10 mouse cellular contexts compared by ENCODE assay signal in genomic region chr9:56151745-56152481, GRCm38 (mm10). TPM values are rescaled to one million over a fixed set of nuclear protein-coding genes. Genes with fewer than 3 reads are reported as not detected.
DNase-seq lines count a peak whose midpoint lies in the region; ATAC-seq lines count a peak whose summit lies in the region.
"Had no signal": no experiment of that assay in that cellular context is flagged by ENCODE, and none has a peak within 500 bp of the region (broad histone marks: within the 10 kb centered on the region; RNA-seq: fewer than 3 reads in every experiment).

No protein-coding gene starts in this region.

- no peak overlapping the region for H3K9ac ChIP-seq in forebrain, embryonic 12.5 days
- no peak overlapping the region for H3K9ac ChIP-seq in forebrain, embryonic 11.5 days (ENCODE audit: low read length)
- H3K9ac ChIP-seq in kidney, embryonic 15.5 days: no peak overlapping the region
- H3K9ac ChIP-seq in neural tube, embryonic 15.5 days (replicated peaks): no peak overlapping the region
- H3K9ac ChIP-seq in liver, embryonic 12.5 days: no peak overlapping the region

- H3K4me3 ChIP-seq in forebrain, embryonic 12.5 days (replicated peaks): no peak overlapping the region
- H3K4me3 ChIP-seq in forebrain, embryonic 11.5 days (ENCODE audit: low read depth, low read length): no peak overlapping the region
- no peak overlapping the region for H3K4me3 ChIP-seq in kidney, embryonic 15.5 days (replicated peaks)
- H3K4me3 ChIP-seq in neural tube, embryonic 15.5 days (replicated peaks): no peak overlapping the region
- H3K4me3 ChIP-seq in liver, embryonic 12.5 days: no peak overlapping the region
- H3K4me3 ChIP-seq: megakaryocyte, embryonic 14.5 days had no signal

- H3K4me1 ChIP-seq in forebrain, embryonic 12.5 days: peaks cover 13% of the 10 kb centered on the region
- no peaks in the 10 kb centered on the region; the same call in 1 of the 2 replicates for H3K4me1 ChIP-seq in forebrain, embryonic 11.5 days (replicated peaks; ENCODE audit: control insufficient read depth, insufficient read depth, low read length)
- peaks cover 30% of the 10 kb centered on the region for H3K4me1 ChIP-seq in kidney, embryonic 15.5 days
- H3K4me1 ChIP-seq in neural tube, embryonic 15.5 days: peaks cover 26% of the 10 kb centered on the region
- H3K4me1 ChIP-seq in liver, embryonic 12.5 days: peaks cover 20% of the 10 kb centered on the region

- H3K4me2 ChIP-seq in forebrain, embryonic 12.5 days: no peak overlapping the region
- H3K4me2 ChIP-seq in forebrain, embryonic 11.5 days (ENCODE audit: low read depth, low read length, severe bottlenecking): no peak overlapping the region
- H3K4me2 ChIP-seq in kidney, embryonic 15.5 days: no peak overlapping the region
- no peak overlapping the region for H3K4me2 ChIP-seq in neural tube, embryonic 15.5 days
- no peak overlapping the region for H3K4me2 ChIP-seq in liver, embryonic 12.5 days

- 0 out of 2 replicates have a peak overlapping the region, but pooled peaks have one; percentile 36 for H3K27ac ChIP-seq in forebrain, embryonic 12.5 days
- H3K27ac ChIP-seq in forebrain, embryonic 11.5 days (ENCODE audit: low read depth, low read length): no peak overlapping the region
- peak overlapping the region; percentile 60 for H3K27ac ChIP-seq in kidney, embryonic 15.5 days
- H3K27ac ChIP-seq in neural tube, embryonic 15.5 days (replicated peaks): peak overlapping the region; percentile 4; the same call in 1 of the 2 replicates
- H3K27ac ChIP-seq in liver, embryonic 12.5 days: no peak overlapping the region

- no peaks in the 10 kb centered on the region for H3K9me3 ChIP-seq in forebrain, embryonic 12.5 days
- no peaks in the 10 kb centered on the region for H3K9me3 ChIP-seq in forebrain, embryonic 11.5 days (ENCODE audit: control insufficient read depth, low read length)
- H3K9me3 ChIP-seq in kidney, embryonic 15.5 days (replicated peaks): no peaks in the 10 kb centered on the region
- no peaks in the 10 kb centered on the region for H3K9me3 ChIP-seq in neural tube, embryonic 15.5 days (replicated peaks)
- H3K9me3 ChIP-seq in liver, embryonic 12.5 days (replicated peaks): no peaks in the 10 kb centered on the region
- H3K9me3 ChIP-seq: G1E had no signal

- no peak for DNase-seq in forebrain, embryonic 11.5 days (ENCODE audit: low spot score)
- peak; percentile 53 to 79 for DNase-seq in heart, adult 18-20 months
- DNase-seq in embryo, embryonic 9.5 days (ENCODE audit: extremely low spot score): no peak

- no peaks in the 10 kb centered on the region for H3K27me3 ChIP-seq in forebrain, embryonic 12.5 days
- no peaks in the 10 kb centered on the region for H3K27me3 ChIP-seq in forebrain, embryonic 11.5 days (ENCODE audit: control insufficient read depth, insufficient read depth, low read length)
- H3K27me3 ChIP-seq in kidney, embryonic 15.5 days: no peaks in the 10 kb centered on the region
- no peaks in the 10 kb centered on the region for H3K27me3 ChIP-seq in neural tube, embryonic 15.5 days (replicated peaks)
- H3K27me3 ChIP-seq in liver, embryonic 12.5 days (replicated peaks): no peaks in the 10 kb centered on the region
- H3K27me3 ChIP-seq: megakaryocyte, embryonic 14.5 days had no signal

- 56% methylated on average over 7 of the region's 7 CpGs for WGBS in forebrain, embryonic 12.5 days
- 67% methylated on average over 7 of the region's 7 CpGs for WGBS in forebrain, embryonic 11.5 days
- 43% methylated on average over 7 of the region's 7 CpGs for WGBS in kidney, embryonic 15.5 days
- WGBS in neural tube, embryonic 15.5 days: 26% methylated on average over 7 of the region's 7 CpGs
- WGBS in liver, embryonic 12.5 days (ENCODE audit: insufficient replicate concordance): 69% methylated on average over 7 of the region's 7 CpGs

- H3K36me3 ChIP-seq in forebrain, embryonic 12.5 days (replicated peaks): peaks cover 12% of the 10 kb centered on the region
- no peaks in the 10 kb centered on the region; the same call in 1 of the 2 replicates for H3K36me3 ChIP-seq in forebrain, embryonic 11.5 days (ENCODE audit: control insufficient read depth, insufficient read depth, low read length)
- H3K36me3 ChIP-seq in kidney, embryonic 15.5 days: peaks cover 18% of the 10 kb centered on the region
- peaks cover under 1% of the 10 kb centered on the region; the same call in 1 of the 2 replicates for H3K36me3 ChIP-seq in neural tube, embryonic 15.5 days
- peaks cover 11% of the 10 kb centered on the region for H3K36me3 ChIP-seq in liver, embryonic 12.5 days
- H3K36me3 ChIP-seq: G1E had no signal

- ATAC-seq in forebrain, embryonic 12.5 days (ENCODE audit: low FRiP score): no peak
- ATAC-seq in forebrain, embryonic 11.5 days (replicated peaks; ENCODE audit: low FRiP score): no peak
- ATAC-seq in CD4-positive, CD25-positive, alpha-beta regulatory T cell, adult 4 months: peak; percentile 46
- ATAC-seq in kidney, embryonic 15.5 days (replicated peaks; ENCODE audit: low FRiP score): 0 out of 2 replicates have a peak, but pooled peaks have one; percentile 67
- peak; percentile 55; the same call in 1 of the 2 replicates for ATAC-seq in neural tube, embryonic 15.5 days (ENCODE audit: low FRiP score)
- ATAC-seq in liver, embryonic 12.5 days: no peak

RNA-seq across cellular contexts. Expression of gene Tspan3, which starts 13.4 kb away (rescaled TPM):
- polyA plus RNA-seq in forebrain, embryonic 12.5 days (2016; fragmentation: Nextera tagmentation; extraction: Ambion mirVana): 472 and 483 TPM in 2 replicates
- 519 and 560 TPM in 2 replicates for polyA plus RNA-seq in forebrain, embryonic 11.5 days (2014; fragmentation: Nextera tagmentation; extraction: Ambion mirVana)
- 10 to 100 TPM; 49.3 to 51.4 TPM for polyA plus RNA-seq in CD4-positive, CD25-positive, alpha-beta regulatory T cell, adult 4 months (2017; shearing (Covaris generic))
- 100 to 1,000 TPM; 201 to 206 TPM for total RNA-seq in heart, adult 18-20 months (2021)
- polyA plus RNA-seq in kidney, embryonic 15.5 days (2015; fragmentation: Nextera tagmentation; extraction: Ambion mirVana): 480 and 483 TPM in 2 replicates
- polyA plus RNA-seq in neural tube, embryonic 15.5 days (2015; fragmentation: Nextera tagmentation; extraction: Ambion mirVana): 578 and 595 TPM in 2 replicates
- 70.5 and 70.6 TPM in 2 replicates for polyA plus RNA-seq in liver, embryonic 12.5 days (2016; fragmentation: Nextera tagmentation; extraction: Ambion mirVana)
- polyA plus RNA-seq: G1E had no signal

Comparison
In these comparisons a context has a peak if more than half of its experiments do, and no peak if none do; other contexts are left out.
1. H3K27ac ChIP-seq: peak in forebrain, embryonic 12.5 days (single experiment), kidney, embryonic 15.5 days (single experiment) and neural tube, embryonic 15.5 days (single experiment); none in forebrain, embryonic 11.5 days (single experiment) and liver, embryonic 12.5 days (single experiment).
2. ATAC-seq: peak in CD4-positive, CD25-positive, alpha-beta regulatory T cell, adult 4 months (single experiment), kidney, embryonic 15.5 days (single experiment) and neural tube, embryonic 15.5 days (single experiment); none in forebrain, embryonic 12.5 days (single experiment), forebrain, embryonic 11.5 days (single experiment) and liver, embryonic 12.5 days (single experiment).
3. DNase-seq: peak in heart, adult 18-20 months (2 of 2); none in forebrain, embryonic 11.5 days (single experiment) and embryo, embryonic 9.5 days (single experiment).